Mouse (Mus musculus) lung, embryonic 15.5 days (tissue): ENCODE results near the gene Sema4f. TPM values are rescaled to one million over a fixed set of nuclear protein-coding genes. Genes with fewer than 3 reads are reported as not detected.

Experiments used
- polyA plus RNA-seq: library from polyadenylated mRNA; unstranded; fragments of >200 nt; fragmentation: Nextera tagmentation; extraction: Ambion mirVana; gene quantifications from 2 replicates; pipeline ENCODE4 v1.2.1, GENCODE M21; 2015

The Sema4f gene
- polyA plus RNA-seq, 1 experiment from 2014 or later, result 14.0 TPM

Other genes with a start within 250 kb of the Sema4f start
- gene Pole4, start 234.4 kb downstream of the Sema4f start, polyA plus RNA-seq, result 110 and 113 TPM in 2 replicates
- gene Hk2, start 165.3 kb downstream of the Sema4f start, polyA plus RNA-seq, result 19.9 and 21.2 TPM in 2 replicates
- gene M1ap, start 7.1 kb upstream of the Sema4f start, polyA plus RNA-seq, result 1.9 and 2.5 TPM in 2 replicates
- 18.3 and 19.6 TPM in 2 replicates for gene Dok1, start 93.7 kb upstream of the Sema4f start, polyA plus RNA-seq
- gene Loxl3, start 94.4 kb upstream of the Sema4f start, polyA plus RNA-seq, result 21.9 and 23.2 TPM in 2 replicates
- gene Aup1, start 114.8 kb upstream of the Sema4f start, polyA plus RNA-seq, result 177 and 188 TPM in 2 replicates
- 76.6 and 78.4 TPM in 2 replicates for gene Htra2, start 115.5 kb upstream of the Sema4f start, polyA plus RNA-seq
- 0.98 and 1.7 TPM in 2 replicates for gene Dqx1, start 118.1 kb upstream of the Sema4f start, polyA plus RNA-seq
- gene Tlx2, start 130.5 kb upstream of the Sema4f start, polyA plus RNA-seq, result 0.38 and 1.0 TPM in 2 replicates
- 30.5 and 31.2 TPM in 2 replicates for gene Pcgf1, start 138.1 kb upstream of the Sema4f start, polyA plus RNA-seq
- gene Lbx2, start 146.6 kb upstream of the Sema4f start, polyA plus RNA-seq, result 0.31 and 0.87 TPM in 2 replicates
- gene Ccdc142, start 161.8 kb upstream of the Sema4f start, polyA plus RNA-seq, result 2.1 and 3.2 TPM in 2 replicates
- 3.4 TPM in 2 replicates for gene Gm42688, start 161.8 kb upstream of the Sema4f start, polyA plus RNA-seq
- 128 and 145 TPM in 2 replicates for gene Mrpl53, start 169.3 kb upstream of the Sema4f start, polyA plus RNA-seq
- 54.5 and 54.8 TPM in 2 replicates for gene Mogs, start 175.7 kb upstream of the Sema4f start, polyA plus RNA-seq
- 119 and 120 TPM in 2 replicates for gene Wbp1, start 181.8 kb upstream of the Sema4f start, polyA plus RNA-seq
- gene Ino80b, start 185.7 kb upstream of the Sema4f start, polyA plus RNA-seq, result 13.5 and 15.2 TPM in 2 replicates
- 35.3 and 39.9 TPM in 2 replicates for gene Rtkn, start 195.7 kb upstream of the Sema4f start, polyA plus RNA-seq
- 5.0 and 7.6 TPM in 2 replicates for gene Wdr54, start 216.6 kb upstream of the Sema4f start, polyA plus RNA-seq
- gene 1700003E16Rik, start 216.6 kb upstream of the Sema4f start, polyA plus RNA-seq, result 6.2 and 8.1 TPM in 2 replicates
- gene Dctn1, start 226.2 kb upstream of the Sema4f start, polyA plus RNA-seq, result 96.7 and 104 TPM in 2 replicates